Mouse (Mus musculus) heart, postnatal 36 days (tissue): Measurements from ENCODE around the gene Gxylt1. TPM values are rescaled to one million over a fixed set of nuclear protein-coding genes. Genes with fewer than 3 reads are reported as not detected.
"Not testable (repeated sequence)": the region's sequence is repeated elsewhere in the genome, so short reads cannot be mapped to it uniquely, and the experiment has no call there.

Source experiments
- DNase-seq, 2 experiments: peaks; one replicate each; pipeline ENCODE4 v3.0.0; 2021 to 2022
- intact Hi-C: fragments of 180-260 bp; cut with DNase I; formaldehyde crosslinking; loops from one replicate; pipeline ENCODE4 v1.15.1; 2025
- total RNA-seq, 2 experiments: library from RNA; stranded (reverse); gene quantifications; 2 replicates each; pipeline ENCODE4 v1.2.3; 2021

Gene Gxylt1
- total RNA-seq, 2 experiments from 2014 or later: 10.6 to 12.3 TPM

DNA sequence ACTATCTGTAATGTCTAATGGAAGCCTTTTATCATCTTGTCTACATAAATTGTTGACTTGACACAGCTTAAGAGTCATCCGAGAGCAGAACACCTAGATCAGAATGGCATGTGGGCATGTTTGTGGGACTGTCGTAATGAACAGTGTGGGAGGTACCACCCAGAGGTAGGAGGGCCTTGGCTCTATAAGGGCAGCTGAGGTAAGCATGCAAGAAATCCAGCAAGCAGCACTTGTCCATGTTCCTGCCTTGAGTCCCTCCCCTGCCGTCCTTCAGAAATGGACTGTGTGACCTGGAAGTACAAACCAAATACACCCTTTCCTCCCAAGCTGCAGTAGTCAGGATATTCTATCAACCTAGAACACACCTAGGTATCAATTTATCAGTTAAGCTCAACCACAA is 9.7 kb downstream of the Gxylt1 start:
- intact Hi-C loops: loop anchor here (1.0 to 2.0 kb wide), 2 partner anchors 173 to 312 kb away; no protein-coding TSS in a partner anchor
- no peak for DNase-seq

- no peak for DNase-seq
- intact Hi-C loops: loop anchor here (2.0 to 5.0 kb wide), 2 partner anchors 313 to 948 kb away; no protein-coding TSS in a partner anchor
Measured at GRCm38 (mm10) chr15:93264221-93264620, 10.8 kb downstream of the Gxylt1 start.

DNA sequence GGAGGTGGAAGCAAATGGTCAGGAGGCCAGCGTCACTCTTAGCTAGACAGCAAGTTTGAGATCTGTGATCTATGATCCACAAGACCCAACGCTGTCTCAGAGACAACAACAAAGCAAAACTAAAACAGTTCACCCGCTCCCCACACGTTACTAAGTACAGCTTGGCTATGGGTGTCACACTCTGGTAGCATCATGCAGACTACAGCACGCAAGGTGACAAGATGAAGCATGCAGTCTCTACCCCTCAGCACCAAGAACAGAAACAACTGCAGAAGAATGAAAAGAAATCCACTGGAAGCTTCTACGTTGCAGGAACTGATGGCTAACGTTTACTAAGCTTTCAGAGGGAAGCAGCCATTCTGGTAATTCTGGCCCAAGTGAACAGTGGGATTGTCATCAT is 11.4 kb downstream of the Gxylt1 start:
- intact Hi-C loops: loop anchor here (5.0 kb wide), 1 partner anchor 949 kb away; no protein-coding TSS in a partner anchor
- no peak for DNase-seq

DNA sequence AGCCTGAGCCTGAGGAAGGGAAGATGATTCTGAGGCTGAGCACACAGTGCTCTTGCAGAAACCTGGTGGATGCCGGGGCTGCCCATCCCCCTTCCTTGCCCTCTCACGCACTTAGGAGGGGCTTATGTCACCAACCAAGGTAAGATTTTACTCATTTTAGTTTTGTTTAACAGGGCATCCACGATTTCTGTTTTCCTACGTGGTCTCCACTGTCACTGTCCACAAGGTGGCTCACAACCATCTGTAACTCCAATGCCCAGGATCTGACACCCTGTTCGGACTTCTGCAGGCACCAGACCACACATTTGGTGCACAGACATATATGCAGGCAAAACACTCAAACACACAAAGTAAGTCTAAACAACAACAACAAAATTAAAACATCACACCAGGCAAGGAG is 12.2 kb downstream of the Gxylt1 start:
- intact Hi-C loops: loop anchor here (5.0 kb wide), 1 partner anchor 949 kb away; no protein-coding TSS in a partner anchor
- DNase-seq: no peak

DNA sequence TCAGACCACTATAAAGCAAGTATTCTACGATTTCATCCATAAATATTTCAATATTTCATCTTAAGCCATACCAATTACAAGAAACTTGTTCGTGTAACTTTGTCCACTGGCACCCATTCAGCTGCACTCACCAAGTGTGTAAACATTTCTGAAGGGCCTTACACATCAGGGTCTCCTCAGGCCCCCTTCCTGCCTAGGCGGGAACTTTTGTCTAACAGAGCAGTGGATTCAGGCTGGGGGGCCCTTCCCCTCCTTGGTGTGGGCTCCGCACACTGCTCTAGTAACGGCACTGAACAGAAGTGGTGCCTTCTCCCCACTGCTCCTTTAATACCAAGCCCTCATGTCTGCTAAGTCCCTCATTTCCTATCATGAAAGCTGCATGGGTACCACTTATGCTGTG is 12.7 kb downstream of the Gxylt1 start:
- intact Hi-C loops: loop anchor here (5.0 kb wide), 1 partner anchor 950 kb away; no protein-coding TSS in a partner anchor

GRCm38 (mm10) chr15:93259933-93260332 is 15.0 kb downstream of the Gxylt1 start:
- intact Hi-C loops: loop anchor here (5.0 kb wide), 2 partner anchors 837 to 952 kb away; no protein-coding TSS in a partner anchor
- no peak for DNase-seq

More for the DNA sequence above, 12.7 kb downstream of the Gxylt1 start:
- DNase-seq: no peak

GRCm38 (mm10) chr15:93255295-93255694 is 19.7 kb downstream of the Gxylt1 start:
- intact Hi-C loops: loop anchor here (5.0 kb wide), 1 partner anchor 842 kb away; no protein-coding TSS in a partner anchor
- DNase-seq: no peak

GRCm38 (mm10) chr15:93253172-93253571 is 21.8 kb downstream of the Gxylt1 start:
- intact Hi-C loops: no loop called here
- no peak for DNase-seq

GRCm38 (mm10) chr15:93252396-93252795 is 22.6 kb downstream of the Gxylt1 start:
- intact Hi-C loops: no loop called here
- no peak for DNase-seq

DNA sequence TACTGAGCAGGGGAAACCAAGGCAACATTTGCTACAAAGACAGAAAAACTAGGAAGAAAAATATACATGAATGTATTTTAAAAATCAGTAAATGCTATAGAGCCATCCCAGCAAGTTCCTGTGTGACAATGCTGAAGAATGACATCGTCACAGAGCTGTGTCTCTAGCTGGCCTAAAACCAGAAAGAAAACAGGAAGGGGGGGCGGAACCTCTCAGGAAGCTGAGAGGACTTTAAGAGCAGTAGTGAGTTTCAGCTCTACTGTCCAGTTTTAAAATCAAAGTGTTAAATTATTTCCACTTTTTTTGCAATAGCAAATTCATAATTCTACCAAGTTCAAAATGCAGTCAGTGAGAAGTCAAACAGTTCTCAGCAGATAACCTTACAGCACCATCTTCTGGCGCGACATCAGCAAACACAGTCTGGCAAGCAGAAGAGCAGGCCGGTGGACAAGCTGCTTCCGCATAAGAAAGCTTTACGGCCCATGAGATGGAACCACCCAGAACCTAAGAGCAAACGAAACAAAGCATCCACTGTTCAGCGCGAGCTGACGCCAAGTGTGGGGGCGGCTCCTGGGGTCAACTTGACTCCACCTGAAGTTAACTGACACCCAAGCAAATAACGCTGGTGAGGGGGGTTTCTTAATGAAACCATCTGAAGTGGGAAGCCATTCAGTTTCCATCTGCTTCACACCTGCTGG is 23.3 kb downstream of the Gxylt1 start:
- peak; percentile 27 to 38 for DNase-seq
- intact Hi-C loops: no loop called here

- no peak for DNase-seq
- intact Hi-C loops: no loop called here
Measured at GRCm38 (mm10) chr15:93243202-93243601, 31.8 kb downstream of the Gxylt1 start.

DNA sequence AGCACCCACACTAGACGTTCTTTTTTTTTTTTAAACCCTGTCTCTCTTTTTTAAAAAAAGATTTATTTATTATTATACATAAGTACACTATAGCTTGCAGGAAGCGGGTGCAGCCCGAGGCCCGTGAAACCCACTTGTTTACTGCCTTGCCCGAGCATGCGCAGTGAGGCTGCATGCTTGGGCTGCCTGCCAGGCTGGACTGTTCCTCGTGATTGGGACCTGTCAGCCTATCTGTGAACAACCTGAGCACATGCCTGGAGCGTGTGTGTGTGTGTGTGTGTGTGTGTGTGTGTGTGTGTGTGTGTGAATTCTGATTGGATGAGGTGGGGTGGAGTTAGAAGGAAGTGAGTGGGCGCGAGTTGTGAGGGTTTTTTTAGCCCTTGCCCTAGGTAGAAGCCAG is 38.5 kb downstream of the Gxylt1 start:
- DNase-seq: peak; percentile 8 to 14
- intact Hi-C loops: not testable (repeated sequence)

DNA sequence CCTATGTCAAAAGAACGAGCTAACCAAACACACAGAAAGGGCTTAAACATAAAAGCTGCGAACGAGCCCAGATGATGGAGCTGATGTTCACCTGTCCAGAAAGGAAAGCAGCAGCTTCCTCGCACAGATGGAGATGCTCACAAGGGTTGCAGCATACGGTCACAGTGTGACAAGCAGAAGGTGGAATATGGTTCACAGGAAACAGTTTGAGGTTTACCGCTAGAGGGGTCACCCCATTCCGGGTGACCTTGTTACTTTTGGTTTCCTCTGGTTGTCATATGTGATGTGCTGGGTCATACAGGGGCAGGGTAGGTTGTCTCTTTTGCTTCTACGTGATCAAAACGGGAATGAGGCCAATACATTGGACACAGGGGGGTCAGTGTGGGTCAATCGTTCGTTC is 46.0 kb downstream of the Gxylt1 start:
- DNase-seq: no peak
- intact Hi-C loops: no loop called here

GRCm38 (mm10) chr15:93228375-93228774 is 46.6 kb downstream of the Gxylt1 start:
- intact Hi-C loops: no loop called here

GRCm38 (mm10) chr15:93227764-93228079 is 47.3 kb downstream of the Gxylt1 start:
- peak in 1 of 2 experiments; percentile 7 for DNase-seq
- intact Hi-C loops: no loop called here

More at GRCm38 (mm10) chr15:93228375-93228774, 46.6 kb downstream of the Gxylt1 start:
- DNase-seq: no peak

- no peak for DNase-seq
- intact Hi-C loops: no loop called here
Measured at GRCm38 (mm10) chr15:93226930-93227763, 47.8 kb downstream of the Gxylt1 start.

- no peak for DNase-seq
- intact Hi-C loops: no loop called here
Measured at GRCm38 (mm10) chr15:93222475-93222874, 52.5 kb downstream of the Gxylt1 start.

GRCm38 (mm10) chr15:93212617-93213016 is 62.4 kb downstream of the Gxylt1 start:
- intact Hi-C loops: loop anchor here (5.0 kb wide), 1 partner anchor 615 kb away; no protein-coding TSS in a partner anchor
- no peak for DNase-seq

GRCm38 (mm10) chr15:93204861-93205260 is 70.1 kb downstream of the Gxylt1 start:
- intact Hi-C loops: no loop called here
- DNase-seq: no peak

DNA sequence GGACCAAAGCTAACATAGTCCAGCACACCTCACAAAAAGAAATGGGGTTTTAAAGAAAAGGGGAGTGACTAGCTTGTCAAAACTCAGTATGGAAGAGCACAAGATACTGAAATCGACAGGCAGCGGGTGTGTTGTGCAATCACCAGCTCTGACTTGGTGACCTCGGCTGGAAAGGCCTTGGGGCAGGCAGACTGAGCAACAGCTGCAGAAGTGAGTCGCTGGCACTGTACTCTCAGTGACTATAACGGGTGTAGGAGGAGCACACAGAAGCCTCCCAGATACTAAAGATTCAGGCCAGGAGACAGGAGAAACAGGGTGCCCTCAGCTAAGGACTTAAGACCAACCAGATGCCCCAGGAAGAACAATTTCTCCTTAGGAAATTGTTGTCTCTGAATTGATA is 73.0 kb downstream of the Gxylt1 start:
- intact Hi-C loops: no loop called here

GRCm38 (mm10) chr15:93191387-93192145 is 83.4 kb downstream of the Gxylt1 start:
- intact Hi-C loops: no loop called here
- no peak for DNase-seq

More for the DNA sequence above, 73.0 kb downstream of the Gxylt1 start:
- DNase-seq: no peak
